Mouse (Mus musculus): ENCODE measurements around the gene Fam102a.

GRCm38 (mm10) chr2:32555484-32555883, 20.4 kb downstream of the Fam102a start:
- no peak for TF ChIP-seq CTCF (IDR thresholded peaks at IDR 0.05; ENCODE audit: control insufficient read depth, insufficient read depth, insufficient replicate concordance, low read depth, low read length)
- no peak for TF ChIP-seq POLR2A (IDR thresholded peaks at IDR 0.05; ENCODE audit: control insufficient read depth, low read depth, low read length)

Measured in testis, adult 2 months (tissue).